ENCODE assay signal across 8 mouse cellular contexts in the genomic region with DNA sequence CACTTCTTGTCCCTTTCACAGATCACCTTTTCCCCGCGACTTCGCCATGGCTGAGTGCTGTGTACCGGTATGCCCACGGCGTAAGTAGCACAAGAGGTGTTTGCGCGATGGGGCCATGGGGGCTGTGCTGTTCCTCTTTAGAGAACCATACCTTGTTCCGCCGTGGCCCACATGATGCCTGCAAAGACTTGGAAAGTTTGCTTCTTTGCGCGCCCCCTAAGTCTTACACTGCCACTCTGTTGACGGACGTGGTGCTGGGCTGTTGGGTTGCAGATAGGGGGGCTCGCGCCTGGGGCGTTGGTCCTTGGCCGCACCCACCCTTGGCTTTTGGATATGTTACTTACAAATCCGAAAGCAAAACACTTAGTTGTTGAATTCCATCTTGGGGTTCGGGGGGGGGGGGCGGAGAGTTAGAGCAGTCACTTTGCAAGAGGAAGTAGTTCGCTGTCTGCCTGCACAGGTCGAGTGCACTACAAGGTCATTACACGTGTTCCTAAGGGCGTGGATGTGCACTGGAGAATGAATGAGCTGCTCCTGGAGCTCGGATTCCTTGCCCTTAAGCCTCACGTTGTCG. TPM values are rescaled to one million over a fixed set of nuclear protein-coding genes. Genes with fewer than 3 reads are reported as not detected.
A peak's percentile ranks its signal among the peaks of the same experiment; 100 is the strongest.
DNase-seq lines count a peak whose midpoint lies in the region; ATAC-seq and TF ChIP-seq lines count a peak whose summit lies in the region.

No protein-coding gene starts in this region.

- peak overlapping the region; percentile 76 for H3K4me3 ChIP-seq in cerebellum, adult 2 months (replicated peaks; ENCODE audit: insufficient read depth, low read depth, low read length)
- peak overlapping the region; percentile 99 for H3K4me3 ChIP-seq in E14TG2a.4 (replicated peaks; ENCODE audit: low read length)
- peak overlapping the region; percentile 86 for H3K4me3 ChIP-seq in forebrain, postnatal 0 days (ENCODE audit: low read depth, low read length)
- H3K4me3 ChIP-seq in limb, embryonic 15.5 days: peak overlapping the region; percentile 99
- peak overlapping the region; percentile 100 for H3K4me3 ChIP-seq in neural tube, embryonic 13.5 days

- no peak for DNase-seq in cerebellum, adult 2 months
- DNase-seq in cerebellum, postnatal 36 days: no peak
- DNase-seq in forebrain, postnatal 0 days: no peak
- DNase-seq in urinary bladder, adult 2 months (ENCODE audit: low spot score): no peak
- DNase-seq in embryo, embryonic 10.5 days (ENCODE audit: low spot score): no peak

- H3K4me2 ChIP-seq in forebrain, postnatal 0 days (ENCODE audit: low read depth): peak overlapping the region; percentile 86
- peak overlapping the region; percentile 66 for H3K4me2 ChIP-seq in limb, embryonic 15.5 days
- peak overlapping the region; percentile 86 for H3K4me2 ChIP-seq in neural tube, embryonic 13.5 days

- peak overlapping the region; percentile 96 for H3K9ac ChIP-seq in forebrain, postnatal 0 days
- peak overlapping the region; percentile 98 for H3K9ac ChIP-seq in limb, embryonic 15.5 days
- peak overlapping the region; percentile 93 for H3K9ac ChIP-seq in neural tube, embryonic 13.5 days

- no peak; the same call in 1 of the 2 replicates for ATAC-seq in forebrain, postnatal 0 days
- ATAC-seq in limb, embryonic 15.5 days (ENCODE audit: insufficient number of reproducible peaks, low FRiP score, low TSS enrichment, low read depth): no peak
- peak; percentile 48; the same call in 1 of the 2 replicates for ATAC-seq in neural tube, embryonic 13.5 days (ENCODE audit: low read depth)

- H3K4me1 ChIP-seq in cerebellum, adult 2 months (ENCODE audit: control insufficient read depth, insufficient read depth, low read length): no peaks in the 10 kb centered on the region; the same call in 1 of the 2 replicates
- peaks cover 52% of the 10 kb centered on the region for H3K4me1 ChIP-seq in E14TG2a.4 (replicated peaks; ENCODE audit: low read depth, low read length)
- peaks cover 5% of the 10 kb centered on the region; the same call in 1 of the 2 replicates for H3K4me1 ChIP-seq in forebrain, postnatal 0 days (ENCODE audit: insufficient read depth)
- peaks cover 23% of the 10 kb centered on the region for H3K4me1 ChIP-seq in limb, embryonic 15.5 days
- peaks cover 32% of the 10 kb centered on the region for H3K4me1 ChIP-seq in neural tube, embryonic 13.5 days (replicated peaks)

- peaks cover 41% of the 10 kb centered on the region for H3K36me3 ChIP-seq in E14TG2a.4 (ENCODE audit: insufficient read depth, low read length)
- H3K36me3 ChIP-seq in forebrain, postnatal 0 days (ENCODE audit: insufficient read depth): peaks cover 10% of the 10 kb centered on the region
- H3K36me3 ChIP-seq in limb, embryonic 15.5 days: peaks cover 26% of the 10 kb centered on the region
- H3K36me3 ChIP-seq in neural tube, embryonic 13.5 days: peaks cover 21% of the 10 kb centered on the region

- no peaks in the 10 kb centered on the region for H3K27me3 ChIP-seq in cerebellum, adult 2 months (ENCODE audit: control insufficient read depth, insufficient read depth, low read length)
- H3K27me3 ChIP-seq in E14TG2a.4 (ENCODE audit: insufficient read depth, low read length): 0 out of 2 replicates have a peak, but pooled peaks cover under 1% of the 10 kb centered on the region
- no peaks in the 10 kb centered on the region for H3K27me3 ChIP-seq in forebrain, postnatal 0 days (ENCODE audit: insufficient read depth, low read length)
- no peaks in the 10 kb centered on the region for H3K27me3 ChIP-seq in limb, embryonic 15.5 days
- no peaks in the 10 kb centered on the region for H3K27me3 ChIP-seq in neural tube, embryonic 13.5 days

- TF ChIP-seq POLR2A in cerebellum, adult 2 months (IDR thresholded peaks at IDR 0.05; ENCODE audit: borderline replicate concordance, insufficient read depth, low read length): no peak

- no peak for TF ChIP-seq CTCF in cerebellum, adult 2 months (IDR thresholded peaks at IDR 0.05; ENCODE audit: borderline replicate concordance, insufficient read depth, low read depth, low read length)
- no peak for TF ChIP-seq CTCF in E14TG2a.4 (conservative IDR thresholded peaks at IDR 0.05; ENCODE audit: low read length)
- no peak for TF ChIP-seq CTCF in forebrain, postnatal 0 days (IDR thresholded peaks at IDR 0.05; ENCODE audit: low read depth)

- no peaks in the 10 kb centered on the region for H3K9me3 ChIP-seq in E14TG2a.4 (ENCODE audit: low read length)
- no peaks in the 10 kb centered on the region for H3K9me3 ChIP-seq in forebrain, postnatal 0 days (ENCODE audit: low read length)
- no peaks in the 10 kb centered on the region for H3K9me3 ChIP-seq in limb, embryonic 15.5 days
- H3K9me3 ChIP-seq in neural tube, embryonic 13.5 days: no peaks in the 10 kb centered on the region

- WGBS in cerebellum, adult 2 months: 1% methylated on average over 28 of the region's 28 CpGs
- 3% methylated on average over 28 of the region's 28 CpGs for WGBS in forebrain, postnatal 0 days
- WGBS in limb, embryonic 15.5 days: under 1% methylated on average over 28 of the region's 28 CpGs
- under 1% methylated on average over 28 of the region's 28 CpGs for WGBS in neural tube, embryonic 13.5 days

- H3K27ac ChIP-seq in cerebellum, adult 2 months (ENCODE audit: insufficient read depth, low read length): peak overlapping the region; percentile 91
- H3K27ac ChIP-seq in forebrain, postnatal 0 days (ENCODE audit: low read depth, low read length): peak overlapping the region; percentile 90
- peak overlapping the region; percentile 96 for H3K27ac ChIP-seq in limb, embryonic 15.5 days
- peak overlapping the region; percentile 95 for H3K27ac ChIP-seq in neural tube, embryonic 13.5 days (replicated peaks)

RNA-seq across cellular contexts. Expression of gene Vdac2, which starts 6.9 kb away (rescaled TPM):
- 247 and 258 TPM in 2 replicates for polyA plus RNA-seq in cerebellum, adult 2 months (2012; rRNA removed)
- 201 and 204 TPM in 2 replicates for total RNA-seq in forebrain, postnatal 0 days (2014; rRNA removed)
- polyA plus RNA-seq in forebrain, postnatal 0 days (2015; fragmentation: Nextera tagmentation; extraction: Ambion mirVana): 264 and 294 TPM in 2 replicates
- 207 and 225 TPM in 2 replicates for polyA plus RNA-seq in limb, embryonic 15.5 days (2015; fragmentation: Nextera tagmentation; extraction: Ambion mirVana)
- polyA plus RNA-seq in neural tube, embryonic 13.5 days (2015; fragmentation: Nextera tagmentation; extraction: Ambion mirVana): 276 and 284 TPM in 2 replicates
- polyA plus RNA-seq in urinary bladder, adult 2 months (2012; rRNA removed): 199 and 227 TPM in 2 replicates

RNA-seq across cellular contexts. Expression of gene Comtd1, which starts 16.9 kb away (rescaled TPM):
- polyA plus RNA-seq in cerebellum, adult 2 months (2012; rRNA removed): 44.7 and 45.7 TPM in 2 replicates
- total RNA-seq in forebrain, postnatal 0 days (2014; rRNA removed): 23.4 and 32.4 TPM in 2 replicates
- polyA plus RNA-seq in forebrain, postnatal 0 days (2015; fragmentation: Nextera tagmentation; extraction: Ambion mirVana): 48.8 and 50.6 TPM in 2 replicates
- polyA plus RNA-seq in limb, embryonic 15.5 days (2015; fragmentation: Nextera tagmentation; extraction: Ambion mirVana): 21.7 and 22.5 TPM in 2 replicates
- polyA plus RNA-seq in neural tube, embryonic 13.5 days (2015; fragmentation: Nextera tagmentation; extraction: Ambion mirVana): 25.7 and 29.4 TPM in 2 replicates
- 13.2 and 13.9 TPM in 2 replicates for polyA plus RNA-seq in urinary bladder, adult 2 months (2012; rRNA removed)
